Mouse (Mus musculus) v-Abl transformed pro-B cells (cell line): Measurements from ENCODE around the gene Col20a1.

Experiments used
- in situ Hi-C, 2 experiments: fragments of 400-800 bp; cut with MboI; formaldehyde crosslinking; loops; one replicate each; pipeline ENCODE4 v1.15.1; 2025; ENCODE audit not compliant: unreplicated experiment in 2 of 2

Col20a1 gene

GRCm38 (mm10) chr2:180986449-180986848 lies at the start of gene Col20a1:
Col20a1 (plus strand) TSS chr2:180986535.
- in situ Hi-C loops = loop anchor here (25.0 kb wide), 2 partner anchors 351 to 601 kb away; partner anchors contain the start of genes Prpf6 (in 2 of the 2), Samd10 (in 2 of the 2), Uckl1 (in 2 of the 2) and Zfp512b (in 2 of the 2)

GRCm38 (mm10) chr2:180940187-180940586 lies 46.1 kb upstream of the Col20a1 start:
- in situ Hi-C loops = no loop called here

- in situ Hi-C loops = no loop called here
Measured at GRCm38 (mm10) chr2:180941869-180942268, 44.5 kb upstream of the Col20a1 start.

GRCm38 (mm10) chr2:180949947-180950346 lies 36.4 kb upstream of the Col20a1 start:
- in situ Hi-C loops = no loop called here

- in situ Hi-C loops = no loop called here
Measured at GRCm38 (mm10) chr2:180952731-180953171, 33.6 kb upstream of the Col20a1 start.

- in situ Hi-C loops = no loop called here
Measured at GRCm38 (mm10) chr2:180953638-180954037, 32.7 kb upstream of the Col20a1 start.

GRCm38 (mm10) chr2:180954061-180955047 lies 32.0 kb upstream of the Col20a1 start, which contains the start of gene Nkain4:
Nkain4 (minus strand) TSS chr2:180954699.
- in situ Hi-C loops = no loop called here

GRCm38 (mm10) chr2:180959605-180960004 lies 26.7 kb upstream of the Col20a1 start:
- in situ Hi-C loops = loop anchor here (5.0 kb wide), 1 partner anchor 32 kb away; the partner anchor contains the start of gene Birc7 (in 2 of the 2)

GRCm38 (mm10) chr2:180960187-180960586 lies 26.1 kb upstream of the Col20a1 start:
- in situ Hi-C loops = loop anchor here (5.0 kb wide), 1 partner anchor 33 kb away; the partner anchor contains the start of gene Birc7 (in 2 of the 2)

GRCm38 (mm10) chr2:180962616-180963308 lies 23.6 kb upstream of the Col20a1 start:
- in situ Hi-C loops = loop anchor here (5.0 kb wide), 1 partner anchor 35 kb away; the partner anchor contains the start of gene Birc7 (in 2 of the 2)

GRCm38 (mm10) chr2:180963956-180964355 lies 22.4 kb upstream of the Col20a1 start:
- in situ Hi-C loops = loop anchor here (5.0 kb wide), 1 partner anchor 37 kb away; the partner anchor contains the start of gene Birc7 (in 2 of the 2)

GRCm38 (mm10) chr2:180966092-180966882 lies 20.0 kb upstream of the Col20a1 start:
- in situ Hi-C loops = no loop called here

- in situ Hi-C loops = no loop called here
Measured at GRCm38 (mm10) chr2:180967010-180967763, 19.1 kb upstream of the Col20a1 start, which contains the start of gene Arfgap1. Arfgap1 (plus strand) TSS chr2:180967225.

GRCm38 (mm10) chr2:180981133-180981532 lies 5.2 kb upstream of the Col20a1 start:
- in situ Hi-C loops = loop anchor here (25.0 kb wide), 2 partner anchors 356 to 606 kb away; partner anchors contain the start of genes Prpf6 (in 2 of the 2), Samd10 (in 2 of the 2), Uckl1 (in 2 of the 2) and Zfp512b (in 2 of the 2)

- in situ Hi-C loops = loop anchor here (25.0 kb wide), 2 partner anchors 352 to 602 kb away; partner anchors contain the start of genes Prpf6 (in 2 of the 2), Samd10 (in 2 of the 2), Uckl1 (in 2 of the 2) and Zfp512b (in 2 of the 2)
Measured at GRCm38 (mm10) chr2:180985635-180986034, 700 bp upstream of the Col20a1 start.

- in situ Hi-C loops = loop anchor here (25.0 kb wide), 2 partner anchors 350 to 600 kb away; partner anchors contain the start of genes Prpf6 (in 2 of the 2), Samd10 (in 2 of the 2), Uckl1 (in 2 of the 2) and Zfp512b (in 2 of the 2)
Measured at GRCm38 (mm10) chr2:180987001-180987400, 666 bp downstream of the Col20a1 start.

- in situ Hi-C loops = loop anchor here (25.0 kb wide), 2 partner anchors 350 to 600 kb away; partner anchors contain the start of genes Prpf6 (in 2 of the 2), Samd10 (in 2 of the 2), Uckl1 (in 2 of the 2) and Zfp512b (in 2 of the 2)
Measured at GRCm38 (mm10) chr2:180987432-180988030, 1.2 kb downstream of the Col20a1 start.
